Mouse (Mus musculus): ENCODE data around the gene Dnaic2. TPM values are rescaled to one million over a fixed set of nuclear protein-coding genes. Genes with fewer than 3 reads are reported as not detected.

Dnaic2 gene
- total and polyA plus RNA-seq, 3 experiments, result not detected

DNA sequence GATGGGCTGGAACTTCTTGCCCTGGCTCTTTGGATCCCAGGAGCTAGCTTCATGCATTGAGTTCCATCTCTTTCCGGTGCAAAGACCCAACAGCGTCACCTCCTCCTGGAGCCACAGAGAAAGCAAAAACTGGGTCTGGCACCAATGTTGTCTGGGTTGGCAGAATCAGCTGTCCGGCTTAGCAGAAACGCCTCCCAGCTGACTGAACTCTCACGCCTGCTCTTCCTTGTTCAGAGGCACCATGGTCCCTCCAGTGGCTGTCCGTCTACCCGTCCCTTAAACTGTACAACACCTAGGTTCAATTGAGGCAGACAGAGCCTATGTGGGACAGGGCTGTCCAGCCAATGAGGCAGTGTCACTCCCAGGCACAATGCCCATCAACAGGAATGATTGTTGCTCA is 70.0 kb downstream of the Dnaic2 start:
- H3K4me3 ChIP-seq (ENCODE audit: low read depth, low read length), result no peak overlapping the region
- DNase-seq (ENCODE audit: low spot score) (no peak), ATAC-seq (ENCODE audit: extremely low read depth, insufficient number of reproducible peaks, low FRiP score, poor library complexity, severe bottlenecking) (no peak)
- no peaks in the 10 kb centered on the region for H3K4me1 ChIP-seq (ENCODE audit: insufficient read depth, low read depth, low read length)
- H3K27me3 ChIP-seq (ENCODE audit: insufficient read depth, low read length), result no peaks in the 10 kb centered on the region; the same call in 1 of the 2 replicates
- H3K9me3 ChIP-seq (replicated peaks), result peaks cover 82% of the 10 kb centered on the region
- no peaks in the 10 kb centered on the region for H3K36me3 ChIP-seq (replicated peaks)
- TF ChIP-seq TAL1 (conservative IDR thresholded peaks at IDR 0.05; ENCODE audit: low read depth, low read length) (no peak), CTCF (IDR thresholded peaks at IDR 0.05; ENCODE audit: low read depth, low read length) (no peak)

DNA sequence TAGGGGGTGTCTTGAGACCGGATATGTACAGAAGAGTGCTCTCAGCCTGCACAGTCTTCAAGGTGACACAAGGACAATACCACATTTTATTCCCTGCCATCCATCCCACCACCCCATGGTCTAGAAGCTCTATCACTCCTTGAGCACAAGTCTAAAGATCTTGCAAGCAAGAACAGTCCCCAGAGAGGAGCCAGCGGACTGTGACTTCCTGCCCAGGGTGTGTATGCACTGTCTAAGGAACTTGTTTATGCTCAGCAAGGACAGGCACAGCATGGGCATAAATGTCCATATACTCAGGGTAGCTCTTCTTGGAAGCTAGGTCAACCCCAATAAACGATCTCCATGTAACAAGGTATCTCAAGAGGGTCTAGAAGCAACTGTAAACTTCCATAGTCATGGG is 70.8 kb downstream of the Dnaic2 start:
- H3K9me3 ChIP-seq (replicated peaks), result peaks cover 83% of the 10 kb centered on the region
- DNase-seq (ENCODE audit: low spot score) (no peak), ATAC-seq (ENCODE audit: extremely low read depth, insufficient number of reproducible peaks, low FRiP score, poor library complexity, severe bottlenecking) (no peak)
- H3K36me3 ChIP-seq (replicated peaks), result no peaks in the 10 kb centered on the region
- H3K4me1 ChIP-seq (ENCODE audit: insufficient read depth, low read depth, low read length), result no peaks in the 10 kb centered on the region
- no peak overlapping the region for H3K4me3 ChIP-seq (ENCODE audit: low read depth, low read length)
- H3K27me3 ChIP-seq (ENCODE audit: insufficient read depth, low read length), result no peaks in the 10 kb centered on the region; the same call in 1 of the 2 replicates
- TF ChIP-seq GATA2 (IDR thresholded peaks at IDR 0.05; ENCODE audit: borderline replicate concordance, low read depth, low read length) (no peak), POLR2AphosphoS5 (IDR thresholded peaks at IDR 0.05; ENCODE audit: insufficient replicate concordance, low read depth, low read length) (no peak), CTCF (IDR thresholded peaks at IDR 0.05; ENCODE audit: low read depth, low read length) (no peak), TAL1 (conservative IDR thresholded peaks at IDR 0.05; ENCODE audit: low read depth, low read length) (no peak), GATA1 (IDR thresholded peaks at IDR 0.05; ENCODE audit: borderline replicate concordance, low read length) (no peak)

DNA sequence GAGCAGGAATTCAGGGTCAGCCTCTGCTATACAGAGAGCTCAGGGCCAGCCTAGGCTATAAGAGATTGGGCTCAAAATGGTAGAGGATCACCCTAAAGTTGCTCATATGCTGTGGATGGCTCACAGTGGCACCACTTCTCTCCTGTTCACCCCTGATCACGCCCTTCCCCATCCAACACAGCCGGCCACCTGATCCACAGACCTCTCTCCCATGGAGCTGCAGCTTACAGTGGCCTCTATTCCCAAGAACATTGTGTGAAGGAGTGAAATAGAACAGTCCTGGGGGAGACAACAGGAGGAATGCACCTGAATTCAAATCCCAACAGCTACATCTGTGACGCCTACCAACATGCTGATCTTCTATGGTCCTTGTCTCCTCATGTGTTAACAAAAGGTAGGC is 71.4 kb downstream of the Dnaic2 start, which contains the start of gene Gpr142:
Gene Gpr142 (plus strand): TSS at position 301 of the 400 bp plus-strand sequence.
- Histone ChIP-seq H3K36me3 (replicated peaks) (no peaks in the 10 kb centered on the region), H3K9me3 (replicated peaks) (peaks cover 81% of the 10 kb centered on the region), H3K4me3 (ENCODE audit: low read depth, low read length) (no peak within 1 kb of the TSS), H3K27me3 (ENCODE audit: insufficient read depth, low read length) (no peaks in the 10 kb centered on the region; the same call in 1 of the 2 replicates), H3K4me1 (ENCODE audit: insufficient read depth, low read depth, low read length) (no peaks in the 10 kb centered on the region)
- no peak for TF ChIP-seq CTCF (IDR thresholded peaks at IDR 0.05; ENCODE audit: low read depth, low read length)
- TF ChIP-seq TAL1 (conservative IDR thresholded peaks at IDR 0.05; ENCODE audit: low read depth, low read length), result no peak
- TF ChIP-seq GATA1 (IDR thresholded peaks at IDR 0.05; ENCODE audit: borderline replicate concordance, low read length), result no peak
- no peak for TF ChIP-seq POLR2AphosphoS5 (IDR thresholded peaks at IDR 0.05; ENCODE audit: insufficient replicate concordance, low read depth, low read length)
- no peak for TF ChIP-seq GATA2 (IDR thresholded peaks at IDR 0.05; ENCODE audit: borderline replicate concordance, low read depth, low read length)
- ATAC-seq (ENCODE audit: extremely low read depth, insufficient number of reproducible peaks, low FRiP score, poor library complexity, severe bottlenecking), result no peak
- DNase-seq (ENCODE audit: low spot score), result no peak

DNA sequence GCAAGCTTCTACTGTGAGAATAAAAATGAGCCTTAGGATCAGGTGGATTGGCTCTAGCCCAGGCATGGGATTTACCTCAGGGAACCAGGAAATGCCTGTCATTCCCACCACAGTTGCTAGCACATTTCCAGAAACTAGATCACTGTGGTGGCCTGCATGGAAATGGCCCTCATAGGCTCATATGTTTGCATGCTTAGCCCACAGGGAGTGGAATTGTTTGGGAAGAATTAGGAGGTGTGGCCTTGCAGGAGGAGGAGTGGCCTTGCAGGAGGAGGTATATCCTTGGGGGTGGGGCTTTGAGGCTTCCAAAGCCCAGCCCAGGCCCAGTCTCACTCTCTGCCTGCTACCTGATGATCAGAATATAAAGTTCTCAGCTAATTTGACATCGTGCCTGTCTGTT is 74.7 kb downstream of the Dnaic2 start:
- H3K27me3 ChIP-seq (ENCODE audit: insufficient read depth, low read length), result no peaks in the 10 kb centered on the region; the same call in 1 of the 2 replicates
- TF ChIP-seq GATA2 (IDR thresholded peaks at IDR 0.05; ENCODE audit: borderline replicate concordance, low read depth, low read length), result no peak
- TF ChIP-seq POLR2AphosphoS5 (IDR thresholded peaks at IDR 0.05; ENCODE audit: insufficient replicate concordance, low read depth, low read length), result no peak
- TF ChIP-seq TAL1 (conservative IDR thresholded peaks at IDR 0.05; ENCODE audit: low read depth, low read length), result no peak
- TF ChIP-seq GATA1 (IDR thresholded peaks at IDR 0.05; ENCODE audit: borderline replicate concordance, low read length), result no peak
- no peak for TF ChIP-seq CTCF (IDR thresholded peaks at IDR 0.05; ENCODE audit: low read depth, low read length)
- no peak overlapping the region for H3K4me3 ChIP-seq (ENCODE audit: low read depth, low read length)
- DNase-seq (ENCODE audit: low spot score) (no peak), ATAC-seq (ENCODE audit: extremely low read depth, insufficient number of reproducible peaks, low FRiP score, poor library complexity, severe bottlenecking) (no peak)
- H3K4me1 ChIP-seq (ENCODE audit: insufficient read depth, low read depth, low read length), result no peaks in the 10 kb centered on the region
- H3K9me3 ChIP-seq (replicated peaks), result peaks cover 81% of the 10 kb centered on the region
- H3K36me3 ChIP-seq (replicated peaks), result no peaks in the 10 kb centered on the region

DNA sequence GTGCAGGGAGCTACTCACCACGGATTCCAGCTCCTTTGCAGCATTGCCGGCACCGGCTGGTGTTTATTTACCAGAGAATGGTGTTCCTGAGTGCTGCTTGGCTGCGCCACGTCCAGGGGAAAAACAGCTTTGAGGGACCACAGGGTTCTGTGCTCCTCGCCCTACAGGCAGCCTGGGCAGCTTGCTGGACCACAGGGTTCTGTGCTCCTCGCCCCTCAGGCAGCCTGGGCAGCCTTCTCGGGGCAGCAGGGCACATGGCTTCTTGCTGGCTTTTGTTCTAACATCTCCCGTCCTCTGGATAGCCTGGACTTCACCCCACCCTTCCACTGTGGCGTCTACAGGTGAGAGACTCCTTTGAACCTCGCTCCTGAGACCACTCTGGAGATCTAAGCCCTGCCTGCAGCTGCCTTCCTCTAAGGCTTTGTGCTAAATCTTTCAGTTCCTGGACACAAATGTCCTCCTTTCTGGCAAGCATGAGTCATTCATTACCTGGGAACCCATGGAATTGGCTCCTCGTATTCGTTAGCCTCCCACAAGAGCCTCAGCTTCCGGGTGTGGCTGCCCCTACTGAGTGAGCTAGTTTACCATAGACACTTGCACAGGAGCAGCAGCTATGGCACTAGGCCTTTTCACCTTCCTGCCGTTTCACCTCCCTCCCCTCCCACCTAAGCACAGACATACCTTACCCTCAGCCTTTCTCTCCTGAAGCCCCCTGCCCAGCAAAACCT is 75.5 kb downstream of the Dnaic2 start:
- TF ChIP-seq GATA1 (IDR thresholded peaks at IDR 0.05; ENCODE audit: borderline replicate concordance, low read length), result no peak
- no peak for TF ChIP-seq POLR2AphosphoS5 (IDR thresholded peaks at IDR 0.05; ENCODE audit: insufficient replicate concordance, low read depth, low read length)
- no peak for TF ChIP-seq GATA2 (IDR thresholded peaks at IDR 0.05; ENCODE audit: borderline replicate concordance, low read depth, low read length)
- TF ChIP-seq CTCF (IDR thresholded peaks at IDR 0.05; ENCODE audit: low read depth, low read length), result no peak
- TF ChIP-seq TAL1 (conservative IDR thresholded peaks at IDR 0.05; ENCODE audit: low read depth, low read length), result no peak
- ATAC-seq (ENCODE audit: extremely low read depth, insufficient number of reproducible peaks, low FRiP score, poor library complexity, severe bottlenecking) (no peak), DNase-seq (ENCODE audit: low spot score) (no peak)
- no peaks in the 10 kb centered on the region for H3K36me3 ChIP-seq (replicated peaks)
- no peaks in the 10 kb centered on the region for H3K4me1 ChIP-seq (ENCODE audit: insufficient read depth, low read depth, low read length)
- no peak overlapping the region; the same call in 1 of the 2 replicates for H3K4me3 ChIP-seq (ENCODE audit: low read depth, low read length)
- no peaks in the 10 kb centered on the region; the same call in 1 of the 2 replicates for H3K27me3 ChIP-seq (ENCODE audit: insufficient read depth, low read length)
- H3K9me3 ChIP-seq (replicated peaks), result peaks cover 81% of the 10 kb centered on the region

DNA sequence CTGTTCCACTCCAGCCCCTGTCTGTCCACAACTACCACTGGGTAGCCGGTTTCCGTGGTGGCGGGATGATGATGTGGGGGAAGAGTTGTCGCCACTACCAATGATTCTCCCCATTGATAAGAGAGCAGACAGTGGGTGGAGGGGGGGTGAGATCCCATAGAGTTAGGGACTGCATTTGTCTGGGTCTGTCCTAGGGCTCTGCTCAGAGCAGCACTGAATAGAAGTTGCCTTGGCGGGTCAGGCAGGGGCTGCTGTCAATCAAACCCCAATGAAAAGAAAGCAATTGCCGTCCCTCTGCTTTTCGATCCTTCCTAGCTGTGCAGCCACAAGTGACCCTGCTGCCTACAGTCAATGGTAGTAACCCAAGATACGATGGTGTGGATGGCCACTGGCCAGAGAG is 76.8 kb downstream of the Dnaic2 start:
- H3K9me3 ChIP-seq (replicated peaks), result peaks cover 77% of the 10 kb centered on the region
- DNase-seq (ENCODE audit: low spot score), result no peak
- H3K36me3 ChIP-seq (replicated peaks), result no peaks in the 10 kb centered on the region
- H3K4me3 ChIP-seq (ENCODE audit: low read depth, low read length), result no peak overlapping the region
- no peak for ATAC-seq (ENCODE audit: extremely low read depth, insufficient number of reproducible peaks, low FRiP score, poor library complexity, severe bottlenecking)
- no peaks in the 10 kb centered on the region; the same call in 1 of the 2 replicates for H3K27me3 ChIP-seq (ENCODE audit: insufficient read depth, low read length)
- H3K4me1 ChIP-seq (ENCODE audit: insufficient read depth, low read depth, low read length), result no peaks in the 10 kb centered on the region
- TF ChIP-seq CTCF (IDR thresholded peaks at IDR 0.05; ENCODE audit: low read depth, low read length) (no peak), GATA1 (IDR thresholded peaks at IDR 0.05; ENCODE audit: borderline replicate concordance, low read length) (no peak), TAL1 (conservative IDR thresholded peaks at IDR 0.05; ENCODE audit: low read depth, low read length) (no peak), POLR2AphosphoS5 (IDR thresholded peaks at IDR 0.05; ENCODE audit: insufficient replicate concordance, low read depth, low read length) (no peak), GATA2 (IDR thresholded peaks at IDR 0.05; ENCODE audit: borderline replicate concordance, low read depth, low read length) (no peak)
